Comparison of ENCODE assay signal across 18 mouse cellular contexts in genomic region chr11:51429428-51430179, GRCm38 (mm10).
A peak's percentile ranks its signal among the peaks of the same experiment; 100 is the strongest.
DNase-seq lines count a peak whose midpoint lies in the region; ATAC-seq and TF ChIP-seq lines count a peak whose summit lies in the region.
"Had no signal": no experiment of that assay in that cellular context is flagged by ENCODE, and none has a peak within 500 bp of the region (broad histone marks: within the 10 kb centered on the region; RNA-seq: fewer than 3 reads in every experiment).

No protein-coding gene starts in this region.

- TF ChIP-seq CTCF in liver, postnatal 0 days (IDR thresholded peaks at IDR 0.05; ENCODE audit: low read depth): no peak

- H3K27ac ChIP-seq in liver, embryonic 12.5 days: peak overlapping the region; percentile 54; the same call in 1 of the 2 replicates
- H3K27ac ChIP-seq in liver, postnatal 0 days (ENCODE audit: low read depth): no peak overlapping the region
- H3K27ac ChIP-seq in limb, embryonic 12.5 days: peak overlapping the region; percentile 20; the same call in 1 of the 2 replicates
- H3K27ac ChIP-seq: embryonic facial prominence, embryonic 12.5 days; forebrain, embryonic 12.5 days; hindbrain, embryonic 13.5 days; neural tube, embryonic 13.5 days had no signal

- 63% methylated on average over 16 of the region's 16 CpGs for WGBS in liver, embryonic 12.5 days (ENCODE audit: insufficient replicate concordance)
- 56% methylated on average over 16 of the region's 16 CpGs for WGBS in liver, postnatal 0 days (ENCODE audit: insufficient replicate concordance)
- WGBS in limb, embryonic 12.5 days: 23% methylated on average over 16 of the region's 16 CpGs

- H3K36me3 ChIP-seq in liver, embryonic 12.5 days: no peaks in the 10 kb centered on the region
- no peaks in the 10 kb centered on the region for H3K36me3 ChIP-seq in liver, postnatal 0 days (replicated peaks; ENCODE audit: insufficient read depth, low read length)
- H3K36me3 ChIP-seq in limb, embryonic 12.5 days: no peaks in the 10 kb centered on the region
- H3K36me3 ChIP-seq: embryonic facial prominence, embryonic 12.5 days; forebrain, embryonic 12.5 days; hindbrain, embryonic 13.5 days; neural tube, embryonic 13.5 days had no signal

- TF ChIP-seq EP300 in liver, postnatal 0 days (IDR thresholded peaks at IDR 0.05; ENCODE audit: low read depth): no peak

- H3K9ac ChIP-seq in liver, embryonic 12.5 days: peak overlapping the region; percentile 27; the same call in 1 of the 2 replicates
- no peak overlapping the region for H3K9ac ChIP-seq in liver, postnatal 0 days (replicated peaks)
- H3K9ac ChIP-seq in limb, embryonic 12.5 days (replicated peaks): no peak overlapping the region
- H3K9ac ChIP-seq: embryonic facial prominence, embryonic 12.5 days; forebrain, embryonic 12.5 days; hindbrain, embryonic 13.5 days; neural tube, embryonic 13.5 days had no signal

- peaks cover 32% of the 10 kb centered on the region for H3K27me3 ChIP-seq in liver, embryonic 12.5 days (replicated peaks)
- no peaks in the 10 kb centered on the region for H3K27me3 ChIP-seq in liver, postnatal 0 days (ENCODE audit: insufficient read depth, low read length)
- H3K27me3 ChIP-seq in limb, embryonic 12.5 days: no peaks in the 10 kb centered on the region
- H3K27me3 ChIP-seq: embryonic facial prominence, embryonic 12.5 days; forebrain, embryonic 12.5 days; hindbrain, embryonic 13.5 days; neural tube, embryonic 13.5 days had no signal

- peaks cover 28% of the 10 kb centered on the region for H3K4me1 ChIP-seq in liver, embryonic 12.5 days
- no peaks in the 10 kb centered on the region for H3K4me1 ChIP-seq in liver, postnatal 0 days (ENCODE audit: insufficient read depth)
- H3K4me1 ChIP-seq in limb, embryonic 12.5 days (replicated peaks): peaks cover 64% of the 10 kb centered on the region
- H3K4me1 ChIP-seq: neural tube, embryonic 13.5 days had no signal

- peak overlapping the region; percentile 49 for H3K4me2 ChIP-seq in liver, embryonic 12.5 days
- H3K4me2 ChIP-seq in liver, postnatal 0 days (ENCODE audit: low read depth, low read length): no peak overlapping the region
- peak overlapping the region; percentile 19; the same call in 1 of the 2 replicates for H3K4me2 ChIP-seq in limb, embryonic 12.5 days
- H3K4me2 ChIP-seq: embryonic facial prominence, embryonic 12.5 days; forebrain, embryonic 12.5 days; hindbrain, embryonic 13.5 days; neural tube, embryonic 13.5 days had no signal

- no peak overlapping the region for H3K4me3 ChIP-seq in liver, embryonic 12.5 days
- H3K4me3 ChIP-seq in liver, postnatal 0 days (ENCODE audit: low read depth, low read length): no peak overlapping the region
- H3K4me3 ChIP-seq in limb, embryonic 12.5 days (replicated peaks): no peak overlapping the region
- H3K4me3 ChIP-seq: embryonic facial prominence, embryonic 12.5 days; forebrain, embryonic 12.5 days; hindbrain, embryonic 13.5 days; neural tube, embryonic 13.5 days had no signal

- H3K9me3 ChIP-seq in liver, embryonic 12.5 days (replicated peaks): 0 out of 2 replicates have a peak, but pooled peaks cover 4% of the 10 kb centered on the region
- no peaks in the 10 kb centered on the region for H3K9me3 ChIP-seq in liver, postnatal 0 days (ENCODE audit: low read length)
- no peaks in the 10 kb centered on the region for H3K9me3 ChIP-seq in limb, embryonic 12.5 days
- H3K9me3 ChIP-seq: embryonic facial prominence, embryonic 12.5 days; forebrain, embryonic 12.5 days; hindbrain, embryonic 13.5 days; neural tube, embryonic 13.5 days had no signal

- peak; percentile 19 for ATAC-seq in liver, embryonic 12.5 days
- ATAC-seq in liver, postnatal 0 days: no peak
- ATAC-seq in limb, embryonic 12.5 days (ENCODE audit: insufficient number of reproducible peaks, insufficient read depth, low FRiP score, low TSS enrichment, low read depth): no peak
- ATAC-seq: activated CD4-positive, CD25-positive, alpha-beta regulatory T cell, adult 4 months had no signal

- peak; percentile 62 to 71 for DNase-seq in cerebellum, postnatal 10 days
- no peak for DNase-seq in cerebellum, adult 18-20 months
- no peak for DNase-seq in liver, postnatal 0 days
- DNase-seq in retina, embryonic 14.5 days (ENCODE audit: low spot score): peak; percentile 80
- DNase-seq in spleen, postnatal 10 days (ENCODE audit: low spot score in 2 of 2): no peak
- DNase-seq in gastrocnemius, postnatal 4 days (ENCODE audit: low spot score in 2 of 2): no peak
- DNase-seq: heart, adult 11 months; kidney, adult 18-20 months; kidney, postnatal 36 days; lung, adult 2 months; thymus, postnatal 4 days had no signal

Comparison
In these comparisons a context has a peak if more than half of its experiments do, and no peak if none do; other contexts are left out.
1. DNase-seq: peak in cerebellum, postnatal 10 days (2 of 2) and retina, embryonic 14.5 days (single experiment); none in cerebellum, adult 18-20 months (0 of 2), liver, postnatal 0 days (single experiment), spleen, postnatal 10 days (0 of 2) and gastrocnemius, postnatal 4 days (0 of 2).